Mouse (Mus musculus) brain, embryonic 14.5 days (tissue): ENCODE measurements at regions not wholly inside any gene's neighbourhood (a gene's known extent, or its start where the extent isn't known, plus 50 kb on each side); places are given as distances from the start of the nearest gene placed in this dataset.

ENCODE experiments used
- CTCF ChIP-seq: fragments of 200-500 bp; IDR thresholded peaks from 2 replicates; pipeline ENCODE4 v1.5.1; 2012; ENCODE audit warnings: inconsistent platforms, mild to moderate bottlenecking, moderate library complexity, borderline replicate concordance; ENCODE audit not compliant: insufficient read depth, insufficient read length; ENCODE audit errors: extremely low read depth
- POLR2A ChIP-seq: fragments of 200-500 bp; IDR thresholded peaks from 2 replicates; pipeline ENCODE4 v1.6.1; 2012; ENCODE audit warnings: mild to moderate bottlenecking, inconsistent platforms, borderline replicate concordance; ENCODE audit not compliant: poor library complexity, insufficient read depth, insufficient read length, severe bottlenecking; ENCODE audit errors: extremely low read depth

DNA sequence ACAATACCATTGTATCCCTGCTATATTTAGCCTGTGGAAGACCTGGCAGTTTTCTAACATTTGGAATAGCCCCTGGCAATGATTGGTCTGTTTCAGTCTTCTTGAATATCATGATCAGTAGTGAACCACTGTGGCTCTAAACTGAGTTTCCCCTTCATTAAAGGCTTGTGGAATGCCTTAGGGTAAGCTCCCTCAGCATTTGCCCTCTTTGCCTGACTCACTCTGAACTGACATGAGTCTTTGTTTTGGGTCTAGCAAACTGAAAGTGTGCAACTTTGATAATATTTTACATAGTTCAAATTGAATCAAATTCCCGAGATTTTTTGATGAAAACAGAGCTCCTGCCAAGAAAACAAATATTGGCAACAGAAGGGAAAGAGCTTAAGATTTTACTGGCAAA lies 177.4 kb upstream of the Adgrl3 start:
- TF ChIP-seq POLR2A, result no peak
- TF ChIP-seq CTCF, result no peak
